Mouse (Mus musculus) CH12.LX (cell line): Measurements from ENCODE around the gene Olfr524. TPM values are rescaled to one million over a fixed set of nuclear protein-coding genes. Genes with fewer than 3 reads are reported as not detected.

ENCODE experiments used
- DNase-seq: peaks from one replicate; pipeline ENCODE4 v3.0.0-alpha.2; 2013; ENCODE audit errors: extremely low read depth
- H3K27ac ChIP-seq: 2 replicates; pipeline ENCODE4 v1.5.1; 2012; ENCODE audit warnings: low read depth, mild to moderate bottlenecking, control low read depth, moderate library complexity; ENCODE audit not compliant: insufficient read depth
- H3K27me3 ChIP-seq: replicated peaks from 2 replicates; pipeline ENCODE3; 2012; ENCODE audit warnings: inconsistent platforms
- H3K36me3 ChIP-seq, 2 experiments: replicated peaks in 1 of 2; 2 replicates each; pipeline versions ENCODE3 to v1.6.1; 2012; ENCODE audit warnings: inconsistent platforms in 1 of 2, low read length in 1 of 2, mild to moderate bottlenecking in 1 of 2, mixed read lengths in 1 of 2, moderate library complexity in 1 of 2; ENCODE audit not compliant: control insufficient read depth in 1 of 2, insufficient read depth in 1 of 2
- H3K4me1 ChIP-seq, 2 experiments: 2 replicates each; pipeline ENCODE4 v1.6.1; 2012; ENCODE audit warnings: inconsistent platforms in 1 of 2, moderate library complexity in 1 of 2; ENCODE audit not compliant: insufficient read depth in 2 of 2, control insufficient read depth in 1 of 2
- H3K4me2 ChIP-seq: 2 replicates; pipeline ENCODE4 v1.6.1; 2012; ENCODE audit warnings: low read depth, mild to moderate bottlenecking, control low read depth; ENCODE audit not compliant: poor library complexity, insufficient read depth, severe bottlenecking
- H3K4me3 ChIP-seq, 3 experiments: fragments of 150-350 bp in 1 of 3; sonication (generic) in 1 of 3; replicated peaks in 1 of 3; 2 replicates each; pipeline versions ENCODE3 to v1.5.1; 2011 to 2012; ENCODE audit warnings: low read depth in 2 of 3, low read length in 2 of 3, mild to moderate bottlenecking in 2 of 3, moderate library complexity in 2 of 3, control low read depth in 1 of 3, improper control_type of control experiment in 1 of 3, inconsistent platforms in 1 of 3, mixed read lengths in 1 of 3; ENCODE audit not compliant: poor library complexity in 1 of 3
- H3K79me2 ChIP-seq: replicated peaks from 2 replicates; pipeline ENCODE4 v1.6.1; 2012; ENCODE audit warnings: mild to moderate bottlenecking, moderate library complexity; ENCODE audit not compliant: control insufficient read depth, poor library complexity, insufficient read depth, severe bottlenecking; ENCODE audit errors: extremely low read depth
- H3K9ac ChIP-seq: 2 replicates; pipeline ENCODE4 v1.6.1; 2012; ENCODE audit warnings: low read depth, mild to moderate bottlenecking, control low read depth, moderate library complexity; ENCODE audit not compliant: insufficient read depth
- H3K9me3 ChIP-seq: replicated peaks from 2 replicates; pipeline ENCODE3; 2012; ENCODE audit warnings: low read length, inconsistent platforms, mixed read lengths
- BHLHE40 ChIP-seq: IDR thresholded peaks from 2 replicates; pipeline ENCODE4 v1.6.1; 2011; ENCODE audit warnings: mild to moderate bottlenecking, low read depth, low read length, improper control_type of control experiment
- CTCF ChIP-seq, 2 experiments: IDR thresholded peaks in 1 of 2; conservative IDR thresholded peaks in 1 of 2; 2 replicates each; pipeline ENCODE4 v1.5.1; 2011 to 2012; ENCODE audit warnings: low read depth in 2 of 2, low read length in 2 of 2, improper control_type of control experiment in 1 of 2, inconsistent platforms in 1 of 2, mild to moderate bottlenecking in 1 of 2, moderate library complexity in 1 of 2
- EP300 ChIP-seq: IDR thresholded peaks from 2 replicates; pipeline ENCODE4 v1.6.1; 2011; ENCODE audit warnings: low read length, improper control_type of control experiment
- GABPA ChIP-seq: IDR thresholded peaks from 2 replicates; pipeline ENCODE4 v1.6.1; 2012; ENCODE audit warnings: low read depth, low read length, improper control_type of control experiment, inconsistent platforms; ENCODE audit not compliant: insufficient replicate concordance
- HCFC1 ChIP-seq: IDR thresholded peaks from 2 replicates; pipeline ENCODE4 v1.6.1; 2012; ENCODE audit warnings: low read depth, mild to moderate bottlenecking, inconsistent platforms, low read length, improper control_type of control experiment
- IRF4 ChIP-seq: IDR thresholded peaks from 2 replicates; pipeline ENCODE4 v1.6.1; 2014; ENCODE audit warnings: low read depth, mild to moderate bottlenecking, inconsistent platforms, low read length, improper control_type of control experiment
- MXI1 ChIP-seq: IDR thresholded peaks from 2 replicates; pipeline ENCODE4 v1.6.1; 2011; ENCODE audit warnings: mild to moderate bottlenecking, low read depth, low read length, improper control_type of control experiment
- MYC ChIP-seq: IDR thresholded peaks from 2 replicates; pipeline ENCODE4 v1.6.1; 2011; ENCODE audit warnings: low read depth, mild to moderate bottlenecking, improper control_type of control experiment, low read length
- NRF1 ChIP-seq: IDR thresholded peaks from 2 replicates; pipeline ENCODE4 v1.6.1; 2014; ENCODE audit warnings: low read depth, mild to moderate bottlenecking, inconsistent platforms, low read length, improper control_type of control experiment, moderate library complexity
- PAX5 ChIP-seq: IDR thresholded peaks from 2 replicates; pipeline ENCODE4 v1.6.1; 2012; ENCODE audit warnings: low read length, inconsistent platforms, mixed read lengths
- POLR2AphosphoS2 ChIP-seq: IDR thresholded peaks from 2 replicates; pipeline ENCODE4 v1.6.1; 2011; ENCODE audit warnings: low read depth, low read length, improper control_type of control experiment
- RAD21 ChIP-seq: IDR thresholded peaks from 2 replicates; pipeline ENCODE4 v1.6.1; 2011; ENCODE audit warnings: low read depth, mild to moderate bottlenecking, low read length, improper control_type of control experiment, moderate library complexity
- SMC3 ChIP-seq: IDR thresholded peaks from 2 replicates; pipeline ENCODE4 v1.6.1; 2011; ENCODE audit warnings: low read depth, low read length, improper control_type of control experiment
- TBP ChIP-seq: conservative IDR thresholded peaks from 2 replicates; pipeline ENCODE4 v1.6.1; 2011; ENCODE audit warnings: low read depth, low read length, improper control_type of control experiment
- TCF12 ChIP-seq: IDR thresholded peaks from 2 replicates; pipeline ENCODE4 v1.6.1; 2014; ENCODE audit warnings: low read depth, mild to moderate bottlenecking, inconsistent platforms, low read length, improper control_type of control experiment
- dilution Hi-C: fragments of 300-500 bp; cut with MboI; formaldehyde crosslinking; loops from 2 replicates; pipeline ENCODE4 v1.14.3; 2020; ENCODE audit warnings: low sequenced_read_pairs; ENCODE audit not compliant: extremely low pct_unique_long_range_greater_than_20kb, extremely low pct_ligation_motif_present
- in situ Hi-C: fragments of 300-500 bp; cut with MboI; formaldehyde crosslinking; loops from 3 replicates; pipeline ENCODE4 v1.14.3; 2019; ENCODE audit warnings: low sequenced_read_pairs, low pct_ligation_motif_present, low pct_unique_long_range_greater_than_20kb, mixed read lengths
- polyA plus RNA-seq: library from polyadenylated mRNA; unstranded; fragments of >175 nt; gene quantifications from 2 replicates; pipeline ENCODE4 v1.2.1, GENCODE M21; 2012; ENCODE audit warnings: low read depth; ENCODE audit not compliant: insufficient read length
- total RNA-seq, 2 experiments: library from RNA; depleted of rRNA; stranded (reverse); fragments of 300-350 nt in 1 of 2; fragments of >200 nt in 1 of 2; gene quantifications; 2 replicates each; pipeline ENCODE4 v1.2.3; 2012 to 2014

Olfr524 gene
- total and polyA plus RNA-seq, 3 experiments, result not detected

DNA sequence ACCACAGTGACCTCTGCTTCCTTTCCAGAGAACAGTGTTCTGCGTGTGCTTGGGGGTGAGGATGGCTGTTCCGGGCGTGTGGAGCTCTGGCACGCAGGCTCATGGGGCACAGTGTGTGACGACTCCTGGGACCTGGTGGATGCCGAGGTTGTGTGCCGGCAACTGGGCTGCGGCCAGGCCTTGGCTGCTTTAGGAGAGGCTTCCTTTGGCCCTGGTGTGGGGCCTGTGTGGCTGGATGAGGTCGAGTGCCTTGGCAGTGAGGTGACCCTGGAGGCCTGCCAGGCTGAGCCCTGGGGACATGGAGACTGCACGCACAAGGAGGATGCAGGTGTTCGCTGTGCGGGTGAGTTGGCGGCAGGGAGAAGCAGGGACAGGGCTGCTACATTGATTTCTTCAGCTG is 22.7 kb upstream of the Olfr524 start:
- TF ChIP-seq BHLHE40, result no peak
- TF ChIP-seq TBP, result no peak
- no peak for TF ChIP-seq NRF1
- no peak for TF ChIP-seq SMC3
- no peak for TF ChIP-seq GABPA
- no peak for TF ChIP-seq PAX5
- TF ChIP-seq EP300, result no peak
- no peak for TF ChIP-seq HCFC1
- no peak for TF ChIP-seq MYC
- no peak for TF ChIP-seq IRF4
- Histone ChIP-seq H3K9ac (no peak overlapping the region), H3K27me3 (peaks cover 74% of the 10 kb centered on the region), H3K27ac (no peak overlapping the region), H3K4me1 (no peaks in the 10 kb centered on the region), H3K9me3 (no peaks in the 10 kb centered on the region), H3K4me3 (no peak overlapping the region), H3K79me2 (no peaks in the 10 kb centered on the region), H3K4me2 (no peak overlapping the region), H3K36me3 (no peaks in the 10 kb centered on the region)
- dilution Hi-C loops, result no loop called here
- DNase-seq, result no peak
- in situ Hi-C loops, result no loop called here

GRCm38 (mm10) chr7:140224209-140224608 is 18.4 kb upstream of the Olfr524 start:
- Histone ChIP-seq H3K9me3 (no peaks in the 10 kb centered on the region), H3K4me1 (no peaks in the 10 kb centered on the region), H3K27me3 (peaks cover 82% of the 10 kb centered on the region), H3K79me2 (no peaks in the 10 kb centered on the region), H3K4me3 (no peak overlapping the region), H3K9ac (no peak overlapping the region), H3K36me3 (no peaks in the 10 kb centered on the region), H3K27ac (no peak overlapping the region), H3K4me2 (no peak overlapping the region)
- in situ Hi-C loops (no loop called here), dilution Hi-C loops (no loop called here)
- no peak for TF ChIP-seq CTCF (conservative IDR thresholded peaks at IDR 0.05 in 1 of 2, IDR thresholded peaks at IDR 0.05 in 1 of 2; ENCODE audit: low read depth in 2 of 2, low read length in 2 of 2)
- TF ChIP-seq RAD21, result no peak
- no peak for TF ChIP-seq POLR2AphosphoS2
- no peak for TF ChIP-seq MXI1
- DNase-seq, result no peak

DNA sequence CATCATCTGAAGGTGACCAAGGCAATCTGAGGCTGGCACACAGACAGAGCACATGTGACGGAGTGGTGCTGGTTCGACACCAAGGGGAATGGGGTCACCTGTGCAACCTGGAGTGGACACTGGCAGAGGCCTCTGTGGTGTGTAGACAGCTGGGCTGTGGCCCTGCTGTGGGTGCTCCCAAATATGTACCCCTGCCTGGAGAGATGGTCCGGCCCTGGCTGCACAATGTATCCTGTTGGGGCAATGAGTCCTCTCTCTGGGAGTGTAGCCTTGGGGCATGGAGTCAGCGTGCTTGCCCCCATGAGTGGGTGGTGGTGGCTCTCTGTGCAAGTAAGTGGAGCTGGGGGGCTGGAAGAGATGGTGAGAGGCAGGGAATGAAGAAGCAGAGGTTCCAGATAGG is 14.6 kb upstream of the Olfr524 start:
- in situ Hi-C loops (no loop called here), dilution Hi-C loops (no loop called here)
- Histone ChIP-seq H3K27ac (no peak overlapping the region), H3K36me3 (no peaks in the 10 kb centered on the region), H3K4me1 (no peaks in the 10 kb centered on the region), H3K4me3 (no peak overlapping the region), H3K79me2 (no peaks in the 10 kb centered on the region), H3K4me2 (no peak overlapping the region), H3K27me3 (peaks cover 87% of the 10 kb centered on the region), H3K9ac (no peak overlapping the region), H3K9me3 (no peaks in the 10 kb centered on the region)
- TF ChIP-seq TBP (no peak), MXI1 (no peak), TCF12 (no peak), HCFC1 (no peak), POLR2AphosphoS2 (no peak), EP300 (no peak), RAD21 (no peak), IRF4 (no peak)
- no peak for DNase-seq
